Mouse (Mus musculus): ENCODE measurements around the gene Wnt8b.

The Wnt8b gene

GRCm38 (mm10) chr19:44511451-44512231 lies 18.4 kb downstream of the Wnt8b start:
- DNase-seq (ENCODE audit: low read depth, low spot score) = no peak

GRCm38 (mm10) chr19:44512601-44513000 lies 19.3 kb downstream of the Wnt8b start:
- no peak for DNase-seq (ENCODE audit: low read depth, low spot score)

DNA sequence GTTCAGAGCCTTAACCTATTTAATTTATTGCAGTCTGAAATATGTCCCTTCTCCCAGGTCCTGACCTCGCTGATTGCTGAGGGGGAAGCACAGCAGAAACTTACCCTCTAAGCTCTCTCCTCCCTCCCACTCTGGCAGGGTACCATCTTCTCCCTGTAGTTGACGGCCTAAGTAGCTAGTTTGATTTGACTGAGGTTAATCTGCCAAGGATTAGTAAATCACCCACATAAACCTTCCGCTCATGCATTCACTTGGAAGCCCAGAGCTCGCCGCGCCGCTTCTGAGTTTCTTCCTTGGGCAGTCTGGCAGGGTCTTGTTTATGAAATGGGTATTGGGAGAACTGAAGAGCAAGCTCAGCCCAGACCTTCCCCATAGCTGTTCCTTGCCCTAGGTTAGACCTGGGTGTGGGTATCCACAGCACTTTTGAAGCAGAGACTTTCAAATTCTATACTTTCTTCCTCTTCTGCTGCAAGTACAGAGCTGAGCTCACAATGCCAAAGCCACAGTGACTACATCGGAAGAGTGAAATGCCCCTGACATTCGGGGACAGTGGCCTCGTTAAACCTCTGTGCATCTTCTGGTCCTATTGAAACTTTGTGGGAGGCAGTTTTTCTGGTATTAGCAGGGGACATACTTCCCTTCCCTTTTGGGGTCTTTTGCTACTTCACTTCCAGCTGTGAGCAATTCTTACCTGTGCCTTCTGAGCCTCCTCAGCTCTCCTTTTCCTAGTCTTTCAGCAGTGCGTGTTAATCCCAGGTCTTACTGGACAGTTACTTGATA lies 20.0 kb downstream of the Wnt8b start:
- no peak for DNase-seq (ENCODE audit: low read depth, low spot score)

DNA sequence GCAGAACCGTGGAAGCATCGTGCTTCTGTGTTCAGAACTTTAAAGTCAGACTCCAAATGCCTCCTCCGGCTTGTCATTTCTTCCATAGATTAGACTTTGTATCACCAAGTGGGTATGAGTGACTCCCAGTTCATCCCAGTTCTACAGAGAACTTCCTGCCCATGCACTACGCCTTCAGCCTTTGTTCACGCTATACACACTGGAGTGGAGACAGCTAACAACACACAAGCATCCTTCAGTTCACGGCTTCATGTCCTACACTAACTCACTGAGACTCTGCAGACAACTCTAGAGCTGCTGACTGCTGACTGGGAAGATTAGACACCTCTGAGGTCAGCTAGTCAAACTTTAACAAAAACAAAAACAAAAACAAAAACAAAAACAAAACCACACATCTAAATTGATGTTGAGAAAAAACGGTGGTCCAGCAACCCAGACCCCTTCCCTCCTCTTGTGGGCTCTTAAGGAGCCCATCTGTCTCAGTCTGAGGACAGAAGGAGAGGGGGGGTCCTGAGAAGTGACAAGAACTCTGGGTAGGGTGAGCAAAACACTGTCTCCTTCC lies 20.7 kb downstream of the Wnt8b start:
- no peak for DNase-seq (ENCODE audit: low read depth, low spot score)

GRCm38 (mm10) chr19:44514521-44515451 lies 21.5 kb downstream of the Wnt8b start:
- no peak for DNase-seq (ENCODE audit: low read depth, low spot score)

- DNase-seq (ENCODE audit: low read depth, low spot score) = no peak
Measured at GRCm38 (mm10) chr19:44515769-44516168, 22.5 kb downstream of the Wnt8b start.

- DNase-seq (ENCODE audit: low read depth, low spot score) = no peak
Measured at GRCm38 (mm10) chr19:44517996-44518768, 24.9 kb downstream of the Wnt8b start.

GRCm38 (mm10) chr19:44519152-44519551 lies 25.9 kb downstream of the Wnt8b start:
- no peak for DNase-seq (ENCODE audit: low read depth, low spot score)

DNA sequence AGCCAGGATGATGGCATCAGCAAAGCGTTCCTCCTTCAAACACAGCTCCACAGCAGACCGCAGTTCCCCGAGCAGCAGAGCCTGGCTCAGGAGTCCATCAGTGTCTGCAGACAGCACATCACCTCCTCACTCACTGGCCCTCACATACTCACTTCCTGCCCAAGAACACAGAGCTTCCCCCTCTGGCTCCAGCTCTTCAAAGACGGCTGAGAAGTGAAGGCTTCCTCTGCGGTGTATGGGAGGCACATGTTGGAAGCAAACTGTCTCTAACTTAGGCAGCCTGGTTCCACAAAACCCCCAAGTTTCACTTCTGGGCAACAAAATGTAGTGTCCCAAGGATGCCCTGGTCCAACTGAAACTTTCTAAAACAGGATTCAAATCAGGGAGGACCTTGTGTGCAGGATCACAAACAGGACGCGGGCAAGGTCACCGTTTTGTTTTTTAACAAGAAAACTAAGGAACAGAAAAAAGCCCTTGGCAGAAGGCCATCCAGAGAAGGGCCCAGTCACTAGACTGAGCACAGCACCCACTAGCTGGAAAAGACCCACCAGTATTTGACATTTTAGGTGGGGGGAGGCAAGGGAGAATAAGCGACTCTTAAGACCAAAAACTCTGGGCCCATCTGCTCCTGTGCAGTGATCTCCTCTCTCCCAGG lies 32.4 kb downstream of the Wnt8b start:
- no peak for DNase-seq (ENCODE audit: low read depth, low spot score)

DNA sequence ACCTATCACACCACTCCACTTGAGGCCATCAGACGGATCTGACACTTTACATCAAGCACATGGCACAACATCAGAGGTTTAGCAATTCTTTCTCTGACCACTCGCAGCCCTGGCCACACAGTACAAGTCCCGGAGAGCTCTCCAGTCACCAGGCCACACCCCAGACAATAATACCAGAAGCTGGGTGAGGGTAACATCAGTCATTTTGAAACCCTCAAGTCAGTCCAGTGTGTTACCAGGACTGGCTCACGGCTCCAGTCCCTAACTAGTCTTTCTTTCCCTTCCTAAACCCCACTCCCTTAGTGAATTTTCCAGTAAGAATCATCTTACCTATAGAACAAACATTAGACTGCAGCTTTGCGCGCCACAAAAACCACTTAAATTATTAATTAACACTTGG lies 36.7 kb downstream of the Wnt8b start:
- DNase-seq (ENCODE audit: low read depth, low spot score) = no peak

GRCm38 (mm10) chr19:44535376-44535775 lies 42.1 kb downstream of the Wnt8b start:
- DNase-seq (ENCODE audit: low read depth, low spot score) = no peak

DNA sequence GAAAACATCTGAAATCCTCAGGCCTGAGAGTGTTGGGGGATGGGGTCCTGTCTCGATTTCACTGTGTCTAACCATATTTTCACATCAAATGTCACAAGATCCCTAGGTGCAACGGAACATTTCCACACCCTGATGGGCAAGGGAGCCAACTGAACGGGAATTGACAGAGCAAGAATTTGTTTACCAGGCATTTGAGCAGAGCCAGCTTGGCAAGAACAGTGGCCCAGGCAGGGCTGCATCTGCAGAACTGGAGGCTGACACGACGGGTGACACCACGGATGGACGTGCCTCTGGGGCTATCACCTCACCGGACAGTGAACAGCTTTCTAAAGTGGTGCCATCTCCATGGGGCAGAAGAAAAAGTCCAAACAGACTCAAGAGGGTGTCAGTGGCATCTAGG lies 44.1 kb downstream of the Wnt8b start:
- DNase-seq (ENCODE audit: low read depth, low spot score) = no peak

GRCm38 (mm10) chr19:44542694-44543178 lies 49.5 kb downstream of the Wnt8b start:
- no peak for DNase-seq (ENCODE audit: low read depth, low spot score)

GRCm38 (mm10) chr19:44544372-44544771 lies 51.1 kb downstream of the Wnt8b start:
- DNase-seq (ENCODE audit: low read depth, low spot score) = no peak

- peak; percentile 43 for DNase-seq (ENCODE audit: low read depth, low spot score)
Measured at GRCm38 (mm10) chr19:44544775-44545174, 51.5 kb downstream of the Wnt8b start.

GRCm38 (mm10) chr19:44545321-44546041 lies 52.2 kb downstream of the Wnt8b start, which contains the start of gene Sec31b:
Gene Sec31b, minus strand, starts transcription at chr19:44545864.
- no peak for DNase-seq (ENCODE audit: low read depth, low spot score)

- no peak for DNase-seq (ENCODE audit: low read depth, low spot score)
Measured at GRCm38 (mm10) chr19:44552731-44553130, 59.5 kb downstream of the Wnt8b start, which contains the start of gene Gm20538. Gene Gm20538, minus strand, starts transcription at chr19:44552831.

- no peak for DNase-seq (ENCODE audit: low read depth, low spot score)
Measured at GRCm38 (mm10) chr19:44553286-44553685, 60.0 kb downstream of the Wnt8b start.

DNA sequence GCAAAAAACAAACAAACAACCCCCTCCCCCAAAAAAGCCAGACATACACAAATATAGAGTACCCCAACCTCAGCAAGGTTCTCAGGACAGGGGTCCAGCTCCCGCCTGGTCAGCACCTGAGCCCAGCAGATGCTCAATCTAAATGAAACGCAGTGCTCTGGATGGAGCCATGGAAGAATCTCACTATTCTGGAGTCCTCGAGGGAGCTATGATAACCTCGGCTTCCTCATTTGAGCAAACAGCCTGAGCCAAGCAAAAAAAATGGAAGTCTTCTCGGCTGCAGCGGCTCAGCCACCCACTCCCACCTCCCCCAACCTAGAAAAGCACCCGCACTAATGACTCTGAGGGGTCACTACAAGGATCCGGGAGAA lies 61.2 kb downstream of the Wnt8b start:
- peak; percentile 2 for DNase-seq (ENCODE audit: low read depth, low spot score)

Data from telencephalon, adult 2 months (tissue).